Mouse (Mus musculus): ENCODE results near the gene Ugt1a2.

DNA sequence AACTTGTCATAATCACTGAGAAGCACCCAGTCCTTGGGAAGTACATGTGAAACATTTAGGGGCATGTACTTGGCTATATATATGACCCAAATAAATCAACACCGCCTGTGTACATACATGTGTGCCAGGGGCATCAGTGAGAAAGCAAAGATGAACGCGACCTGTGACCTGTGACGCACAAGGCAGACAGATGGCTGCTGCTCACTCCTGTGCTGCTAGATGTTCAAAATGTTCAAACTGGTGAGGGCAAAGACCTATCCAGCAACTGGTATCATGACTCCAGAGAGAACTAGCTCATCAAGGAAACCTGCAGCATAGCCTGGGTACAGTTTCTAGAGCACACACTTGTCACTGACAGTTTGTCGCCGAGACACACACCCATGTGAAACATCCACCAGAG lies 67.1 kb downstream of the Ugt1a2 start:
- TF ChIP-seq CTCF (IDR thresholded peaks at IDR 0.05; ENCODE audit: low read depth, low read length) (no peak), POLR2A (IDR thresholded peaks at IDR 0.05; ENCODE audit: extremely low read depth, insufficient read depth, low read length) (no peak)

Measured in liver, adult 2 months (tissue).